Mouse (Mus musculus): Measurements from ENCODE around the gene Nfic.

Gene Nfic

GRCm38 (mm10) chr10:81401521-81402226, 53.8 kb downstream of the Nfic start:
- DNase-seq = peak; percentile 75

GRCm38 (mm10) chr10:81401205-81401520, 54.3 kb downstream of the Nfic start:
- no peak for DNase-seq

- DNase-seq = no peak
Observed at GRCm38 (mm10) chr10:81400371-81401204, 54.8 kb downstream of the Nfic start.

- DNase-seq = no peak
Observed at GRCm38 (mm10) chr10:81399798-81400308, 55.6 kb downstream of the Nfic start.

GRCm38 (mm10) chr10:81399296-81399695, 56.1 kb downstream of the Nfic start:
- no peak for DNase-seq

- no peak for DNase-seq
Observed at GRCm38 (mm10) chr10:81396749-81397148, 58.7 kb downstream of the Nfic start.

- DNase-seq = no peak
Observed at GRCm38 (mm10) chr10:81395865-81396264, 59.6 kb downstream of the Nfic start.

GRCm38 (mm10) chr10:81395127-81395526, 60.3 kb downstream of the Nfic start:
- DNase-seq = peak; percentile 77

- DNase-seq = peak; percentile 64
Observed at GRCm38 (mm10) chr10:81393456-81394063, 61.9 kb downstream of the Nfic start.

GRCm38 (mm10) chr10:81392781-81393185, 62.7 kb downstream of the Nfic start, which contains the start of gene Smim24:
Gene Smim24, plus strand, starts transcription at chr10:81393051.
- peak; percentile 89 for DNase-seq

GRCm38 (mm10) chr10:81392270-81392669, 63.2 kb downstream of the Nfic start:
- no peak for DNase-seq

- no peak for DNase-seq
Observed at GRCm38 (mm10) chr10:81390678-81390965, 64.8 kb downstream of the Nfic start.

- peak; percentile 80 for DNase-seq
Observed at GRCm38 (mm10) chr10:81389801-81390677, 65.4 kb downstream of the Nfic start.

GRCm38 (mm10) chr10:81389373-81389772, 66.1 kb downstream of the Nfic start:
- peak; percentile 75 for DNase-seq

- DNase-seq = no peak
Observed at GRCm38 (mm10) chr10:81388505-81389055, 66.9 kb downstream of the Nfic start, which contains the start of gene Gm48552. Gene Gm48552, plus strand, starts transcription at chr10:81389005.

GRCm38 (mm10) chr10:81387716-81388115, 67.7 kb downstream of the Nfic start:
- no peak for DNase-seq

GRCm38 (mm10) chr10:81385603-81386306, 69.7 kb downstream of the Nfic start:
- no peak for DNase-seq

GRCm38 (mm10) chr10:81384605-81384982, 70.8 kb downstream of the Nfic start:
- no peak for DNase-seq

GRCm38 (mm10) chr10:81383802-81384604, 71.4 kb downstream of the Nfic start, which contains the start of the genes Dohh and Gm48551:
Gene Dohh, plus strand, starts transcription at chr10:81384428.
Gene Gm48551, plus strand, starts transcription at chr10:81384466.
- peak; percentile 99 for DNase-seq

- DNase-seq = no peak
Observed at GRCm38 (mm10) chr10:81382039-81382438, 73.4 kb downstream of the Nfic start.
